Mouse (Mus musculus) stomach, postnatal 0 days (tissue): Measurements from ENCODE around the gene Rnf180. TPM values are rescaled to one million over a fixed set of nuclear protein-coding genes. Genes with fewer than 3 reads are reported as not detected.

Experiments
- ATAC-seq: fragments of 200-750 bp; cut with Nextera tagmentation; 2 replicates; pipeline ENCODE4 v1.8.0; 2017; ENCODE audit not compliant: low FRiP score, low TSS enrichment
- DNase-seq: peaks from one replicate; pipeline ENCODE4 v3.0.0-alpha.2; 2016; ENCODE audit warnings: low spot score
- H3K27ac ChIP-seq: fragments of 300-500 bp; sonication (generic); replicated peaks from 2 replicates; pipeline ENCODE4 v1.5.1; 2014; ENCODE audit warnings: mild to moderate bottlenecking, control low read depth
- H3K27me3 ChIP-seq: fragments of 300-500 bp; sonication (generic); 2 replicates; pipeline ENCODE4 v1.6.1; 2014; ENCODE audit warnings: low read length; ENCODE audit not compliant: control insufficient read depth, insufficient read depth
- H3K36me3 ChIP-seq: fragments of 300-500 bp; sonication (generic); 2 replicates; pipeline ENCODE4 v1.6.1; 2014; ENCODE audit warnings: low read length, mixed read lengths; ENCODE audit not compliant: control insufficient read depth, insufficient read depth
- H3K4me1 ChIP-seq: fragments of 300-500 bp; sonication (generic); replicated peaks from 2 replicates; pipeline ENCODE4 v1.6.1; 2014; ENCODE audit warnings: antibody characterized with exemption; ENCODE audit not compliant: control insufficient read depth, insufficient read depth
- H3K4me2 ChIP-seq: fragments of 300-500 bp; sonication (generic); replicated peaks from 2 replicates; pipeline ENCODE4 v1.6.1; 2014; ENCODE audit warnings: low read depth, mild to moderate bottlenecking, control low read depth, moderate library complexity
- H3K4me3 ChIP-seq: fragments of 300-500 bp; sonication (generic); 2 replicates; pipeline ENCODE4 v1.5.1; 2014; ENCODE audit warnings: low read depth, low read length, control low read depth
- H3K9ac ChIP-seq: fragments of 300-500 bp; sonication (generic); 2 replicates; pipeline ENCODE4 v1.6.1; 2014; ENCODE audit warnings: mild to moderate bottlenecking, low read length, control low read depth, mixed read lengths
- H3K9me3 ChIP-seq: fragments of 300-500 bp; sonication (generic); 2 replicates; pipeline ENCODE4 v1.6.1; 2016; ENCODE audit warnings: low read length; ENCODE audit not compliant: control insufficient read depth
- CTCF ChIP-seq: IDR thresholded peaks from 2 replicates; pipeline ENCODE4 v1.5.1; 2016; ENCODE audit warnings: antibody characterized with exemption, low read depth, mild to moderate bottlenecking, moderate library complexity
- EP300 ChIP-seq: optimal IDR thresholded peaks from 2 replicates; pipeline ENCODE3; 2016; ENCODE audit warnings: antibody characterized with exemption
- WGBS: fragments of 180-500 bp; shearing (Covaris S2); extraction: QIAGEN DNeasy Blood & Tissue Kit; methylation state at CpG from one replicate; pipeline ENCODE4 v1.1.7; 2014; 5-methylcytosine and 5-hydroxymethylcytosine counted together
- polyA plus RNA-seq: library from polyadenylated mRNA; unstranded; fragments of >200 nt; fragmentation: Nextera tagmentation; extraction: Ambion mirVana; gene quantifications from 2 replicates; pipeline ENCODE4 v1.2.1, GENCODE M21; 2015

Rnf180 gene
- polyA plus RNA-seq, 1 experiment from 2014 or later, result 1.2 TPM

GRCm38 (mm10) chr13:105203851-105204250, 90.8 kb downstream of the Rnf180 start:
- 70% methylated on average over 3 of the region's 3 CpGs for WGBS
- no peak overlapping the region for H3K27ac ChIP-seq

DNA sequence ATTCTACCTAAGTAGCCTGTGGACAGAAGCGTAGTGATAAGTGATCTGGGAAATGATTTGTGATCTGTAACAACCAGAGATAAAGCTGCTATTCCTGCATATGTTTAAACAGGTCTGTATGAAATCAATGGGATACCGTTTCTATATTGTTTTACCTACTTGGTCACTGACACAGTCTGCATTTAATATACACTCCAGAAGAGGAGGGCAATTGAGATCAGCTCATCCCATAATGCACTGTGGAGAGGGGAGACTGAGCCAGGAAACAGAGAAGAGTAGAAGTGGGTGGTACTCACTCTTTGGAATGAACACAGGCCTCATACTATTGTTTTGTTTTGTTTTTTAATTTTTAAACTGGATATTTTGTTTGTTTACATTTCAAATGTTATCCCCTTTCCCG, 96.0 kb downstream of the Rnf180 start:
- 48% methylated on average over 3 of the region's 3 CpGs for WGBS
- Histone ChIP-seq H3K4me2 (no peak overlapping the region), H3K4me1 (no peaks in the 10 kb centered on the region), H3K9ac (no peak overlapping the region), H3K27me3 (no peaks in the 10 kb centered on the region), H3K9me3 (no peaks in the 10 kb centered on the region), H3K36me3 (no peaks in the 10 kb centered on the region), H3K4me3 (no peak overlapping the region), H3K27ac (no peak overlapping the region)
- DNase-seq (no peak), ATAC-seq (no peak)
- no peak for TF ChIP-seq EP300
- TF ChIP-seq CTCF, result no peak

More at GRCm38 (mm10) chr13:105203851-105204250, 90.8 kb downstream of the Rnf180 start:
- DNase-seq (no peak), ATAC-seq (no peak)
- H3K9me3 ChIP-seq, result no peaks in the 10 kb centered on the region
- H3K27me3 ChIP-seq, result no peaks in the 10 kb centered on the region
- no peak overlapping the region for H3K9ac ChIP-seq
- H3K4me2 ChIP-seq, result no peak overlapping the region
- H3K36me3 ChIP-seq, result no peaks in the 10 kb centered on the region
- no peaks in the 10 kb centered on the region for H3K4me1 ChIP-seq
- no peak for TF ChIP-seq CTCF
- TF ChIP-seq EP300, result no peak
- H3K4me3 ChIP-seq, result no peak overlapping the region

DNA sequence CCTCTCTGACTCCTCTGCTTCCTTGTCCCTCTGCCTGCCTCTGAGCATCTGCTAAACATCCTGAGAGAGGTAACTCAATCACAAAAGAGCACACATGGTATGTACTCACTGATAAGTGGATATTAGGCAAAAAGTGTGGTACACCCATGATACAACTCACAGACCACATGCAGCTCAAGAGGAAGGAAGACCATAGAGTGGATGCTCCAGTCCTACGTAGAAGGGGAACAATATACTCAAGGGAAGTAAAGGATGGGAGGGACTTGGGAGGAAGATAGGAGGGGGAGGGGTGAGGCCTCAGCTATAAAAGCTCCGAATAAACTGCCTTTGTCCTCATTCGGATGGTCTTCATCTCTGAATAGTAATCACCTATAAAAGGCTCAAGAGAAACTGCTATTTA, 96.6 kb downstream of the Rnf180 start:
- Histone ChIP-seq H3K27ac (no peak overlapping the region), H3K27me3 (no peaks in the 10 kb centered on the region), H3K9ac (no peak overlapping the region), H3K4me1 (no peaks in the 10 kb centered on the region), H3K9me3 (no peaks in the 10 kb centered on the region), H3K4me2 (no peak overlapping the region), H3K4me3 (no peak overlapping the region), H3K36me3 (no peaks in the 10 kb centered on the region)
- ATAC-seq, result no peak
- no peak for DNase-seq
- TF ChIP-seq EP300 (no peak), CTCF (no peak)
- WGBS, result 47% methylated on average over 3 of the region's 3 CpGs

DNA sequence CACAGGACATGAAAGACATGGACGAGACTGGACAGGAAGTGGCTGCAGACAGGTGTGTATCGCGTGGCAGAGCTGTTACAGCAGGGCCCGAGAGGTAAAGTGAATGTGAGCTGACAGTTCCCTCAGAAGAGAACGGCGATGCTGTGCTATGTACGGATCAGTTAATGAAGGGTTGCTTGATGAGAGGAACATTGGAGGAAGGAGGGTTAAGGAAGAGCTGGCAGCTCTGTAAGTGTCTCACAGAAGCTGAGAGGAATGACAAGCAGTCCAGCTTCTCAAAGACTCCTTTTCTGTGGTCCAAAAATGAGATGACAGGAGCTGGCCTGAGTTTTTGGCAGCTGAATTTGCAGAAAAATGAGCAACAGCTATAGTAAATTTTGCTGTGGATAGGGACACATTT, 101.0 kb downstream of the Rnf180 start:
- no peak overlapping the region for H3K27ac ChIP-seq
- H3K36me3 ChIP-seq, result no peaks in the 10 kb centered on the region
- H3K27me3 ChIP-seq, result no peaks in the 10 kb centered on the region
- H3K9ac ChIP-seq, result no peak overlapping the region
- no peak for ATAC-seq
- no peaks in the 10 kb centered on the region for H3K9me3 ChIP-seq
- no peak overlapping the region for H3K4me2 ChIP-seq
- H3K4me3 ChIP-seq, result no peak overlapping the region
- no peak for DNase-seq
- 71% methylated on average over 7 of the region's 7 CpGs for WGBS
- H3K4me1 ChIP-seq, result no peaks in the 10 kb centered on the region
- no peak for TF ChIP-seq EP300
- no peak for TF ChIP-seq CTCF

DNA sequence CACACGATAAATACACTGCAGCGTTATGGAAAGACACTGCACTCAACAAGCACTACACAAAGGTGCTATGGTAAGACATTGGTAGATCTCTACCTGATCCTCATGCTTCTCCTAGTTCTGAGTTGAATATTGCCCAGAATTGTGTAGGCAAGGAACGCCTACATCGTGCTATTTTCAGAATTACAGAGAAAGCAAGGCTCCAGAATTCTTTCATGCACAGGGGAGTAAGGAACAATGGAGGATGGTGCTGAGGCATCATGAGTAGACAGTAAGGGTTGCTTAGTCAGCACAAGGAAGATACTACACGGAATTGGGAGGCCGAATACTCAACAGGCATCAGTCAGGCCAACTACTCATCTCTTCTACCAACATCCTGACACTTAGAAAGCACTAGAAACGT, 105.9 kb downstream of the Rnf180 start:
- no peak for TF ChIP-seq EP300
- no peak for TF ChIP-seq CTCF
- WGBS, result 88% methylated on average over 7 of the region's 7 CpGs
- Histone ChIP-seq H3K4me2 (no peak overlapping the region), H3K27me3 (no peaks in the 10 kb centered on the region), H3K9me3 (no peaks in the 10 kb centered on the region), H3K4me1 (no peaks in the 10 kb centered on the region), H3K9ac (no peak overlapping the region), H3K36me3 (no peaks in the 10 kb centered on the region), H3K4me3 (no peak overlapping the region), H3K27ac (no peak overlapping the region)
- ATAC-seq (no peak), DNase-seq (no peak)

GRCm38 (mm10) chr13:105180781-105181180, 113.8 kb downstream of the Rnf180 start:
- no peaks in the 10 kb centered on the region for H3K36me3 ChIP-seq
- ATAC-seq (no peak), DNase-seq (no peak)
- no peaks in the 10 kb centered on the region for H3K9me3 ChIP-seq
- 83% methylated on average over 5 of the region's 5 CpGs for WGBS
- no peaks in the 10 kb centered on the region for H3K27me3 ChIP-seq
- H3K9ac ChIP-seq, result no peak overlapping the region
- no peak overlapping the region for H3K4me3 ChIP-seq
- H3K27ac ChIP-seq, result no peak overlapping the region
- no peak overlapping the region for H3K4me2 ChIP-seq
- H3K4me1 ChIP-seq, result no peaks in the 10 kb centered on the region
- TF ChIP-seq EP300 (no peak), CTCF (no peak)
